Mouse (Mus musculus) kidney, postnatal 14 days (tissue): ENCODE data around the gene Thnsl1.

Source experiments
- DNase-seq: peaks from one replicate; pipeline ENCODE4 v3.0.0; 2022; ENCODE audit warnings: mixed read lengths

Thnsl1 gene

GRCm38 (mm10) chr2:21204912-21205830 lies at the start of gene Thnsl1, which contains the start of gene Enkur:
Gene Thnsl1 (plus strand): TSS chr2:21205724.
Gene Enkur (minus strand): TSS chr2:21205365.
- DNase-seq = peak; percentile 99

GRCm38 (mm10) chr2:21164296-21164695 lies 41.2 kb upstream of the Thnsl1 start:
- no peak for DNase-seq

GRCm38 (mm10) chr2:21167916-21168315 lies 37.6 kb upstream of the Thnsl1 start:
- no peak for DNase-seq

GRCm38 (mm10) chr2:21172797-21173196 lies 32.7 kb upstream of the Thnsl1 start:
- no peak for DNase-seq

GRCm38 (mm10) chr2:21179136-21179535 lies 26.4 kb upstream of the Thnsl1 start:
- DNase-seq = no peak

GRCm38 (mm10) chr2:21182811-21183210 lies 22.7 kb upstream of the Thnsl1 start:
- no peak for DNase-seq

- DNase-seq = peak; percentile 64
Measured at GRCm38 (mm10) chr2:21187576-21187975, 17.9 kb upstream of the Thnsl1 start.

GRCm38 (mm10) chr2:21188610-21189009 lies 16.9 kb upstream of the Thnsl1 start:
- no peak for DNase-seq

- DNase-seq = no peak
Measured at GRCm38 (mm10) chr2:21191232-21191631, 14.3 kb upstream of the Thnsl1 start.

- no peak for DNase-seq
Measured at GRCm38 (mm10) chr2:21195233-21195632, 10.3 kb upstream of the Thnsl1 start.

- no peak for DNase-seq
Measured at GRCm38 (mm10) chr2:21199051-21199450, 6.5 kb upstream of the Thnsl1 start.

GRCm38 (mm10) chr2:21202754-21203153 lies 2.8 kb upstream of the Thnsl1 start:
- DNase-seq = no peak

- DNase-seq = no peak
Measured at GRCm38 (mm10) chr2:21205831-21206159, 271 bp downstream of the Thnsl1 start.

- DNase-seq = no peak
Measured at GRCm38 (mm10) chr2:21206278-21206677, 754 bp downstream of the Thnsl1 start.

GRCm38 (mm10) chr2:21211361-21211760 lies 5.8 kb downstream of the Thnsl1 start:
- no peak for DNase-seq

- no peak for DNase-seq
Measured at GRCm38 (mm10) chr2:21214322-21214721, 8.8 kb downstream of the Thnsl1 start.

GRCm38 (mm10) chr2:21215284-21215683 lies 9.8 kb downstream of the Thnsl1 start:
- DNase-seq = no peak

- DNase-seq = no peak
Measured at GRCm38 (mm10) chr2:21222453-21223384, 17.2 kb downstream of the Thnsl1 start.

- no peak for DNase-seq
Measured at GRCm38 (mm10) chr2:21230276-21230675, 24.8 kb downstream of the Thnsl1 start.

GRCm38 (mm10) chr2:21231147-21231546 lies 25.6 kb downstream of the Thnsl1 start:
- DNase-seq = no peak

GRCm38 (mm10) chr2:21234871-21235648 lies 29.5 kb downstream of the Thnsl1 start:
- DNase-seq = peak; percentile 12

GRCm38 (mm10) chr2:21235844-21236386 lies 30.4 kb downstream of the Thnsl1 start:
- DNase-seq = no peak
